Mouse (Mus musculus): ENCODE results near the gene Uts2r. TPM values are rescaled to one million over a fixed set of nuclear protein-coding genes. Genes with fewer than 3 reads are reported as not detected.

Uts2r gene
- polyA plus RNA-seq, 1 experiment = not detected

DNA sequence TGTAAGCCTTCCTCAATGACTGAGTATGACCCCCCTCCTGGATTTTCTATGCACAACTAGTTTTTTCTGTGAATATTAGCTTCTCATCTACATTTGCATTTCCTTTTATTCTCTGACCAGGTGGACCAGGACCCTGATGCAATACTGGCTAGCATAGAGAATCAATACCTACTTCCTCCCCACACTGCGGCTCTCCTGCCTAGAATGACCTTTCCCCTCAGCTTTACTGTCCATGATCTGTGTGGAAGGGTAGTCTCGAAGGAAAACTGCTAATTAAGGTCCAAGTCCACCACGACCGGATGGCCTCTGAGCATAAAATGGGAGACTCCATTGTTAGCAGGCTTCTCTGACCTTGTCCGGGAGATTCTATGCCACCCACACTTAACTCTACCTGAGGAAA lies 22.4 kb upstream of the Uts2r start:
- 84% methylated on average over 5 of the region's 5 CpGs for WGBS
- DNase-seq (ENCODE audit: low read depth in 1 of 2, low spot score in 2 of 2) = no peak
- H3K4me1 ChIP-seq (ENCODE audit: control insufficient read depth, insufficient read depth, insufficient read length) = no peaks in the 10 kb centered on the region
- no peak overlapping the region for H3K4me3 ChIP-seq (ENCODE audit: extremely low read depth, insufficient read depth, insufficient read length)
- H3K36me3 ChIP-seq (ENCODE audit: control insufficient read depth, insufficient read depth, low read length) = no peaks in the 10 kb centered on the region
- no peak for TF ChIP-seq CTCF (IDR thresholded peaks at IDR 0.05; ENCODE audit: extremely low read depth, insufficient read depth, insufficient read length, insufficient replicate concordance)
- TF ChIP-seq POLR2A (IDR thresholded peaks at IDR 0.05; ENCODE audit: low read depth, low read length) = no peak
- H3K27me3 ChIP-seq (ENCODE audit: control insufficient read depth, insufficient read depth, low read length) = no peaks in the 10 kb centered on the region
- no peak overlapping the region for H3K27ac ChIP-seq (ENCODE audit: insufficient read depth, low read length)

DNA sequence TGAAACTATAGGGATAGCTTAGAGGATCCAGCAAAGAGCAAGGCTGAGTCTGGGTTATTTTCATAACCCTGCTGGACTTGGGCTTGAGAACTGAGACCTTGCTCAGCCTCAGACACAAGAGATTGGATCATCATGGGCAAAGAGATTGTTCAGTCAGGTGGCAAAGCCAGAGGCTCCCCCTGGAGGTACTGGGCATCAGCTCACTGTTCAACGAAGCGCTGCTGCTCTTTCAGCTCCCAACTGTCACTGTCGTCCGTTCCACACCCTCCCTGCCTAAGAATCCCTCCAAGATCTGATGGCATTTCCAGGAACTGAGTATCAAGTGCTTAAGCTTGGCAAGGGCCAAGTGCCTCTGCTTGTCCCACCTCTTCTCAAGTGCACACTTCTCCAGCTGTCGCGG lies 21.3 kb upstream of the Uts2r start:
- H3K36me3 ChIP-seq (ENCODE audit: control insufficient read depth, insufficient read depth, low read length) = no peaks in the 10 kb centered on the region
- H3K4me1 ChIP-seq (ENCODE audit: control insufficient read depth, insufficient read depth, insufficient read length) = no peaks in the 10 kb centered on the region
- H3K27ac ChIP-seq (ENCODE audit: insufficient read depth, low read length) = no peak overlapping the region
- no peak for TF ChIP-seq POLR2A (IDR thresholded peaks at IDR 0.05; ENCODE audit: low read depth, low read length)
- no peak for TF ChIP-seq CTCF (IDR thresholded peaks at IDR 0.05; ENCODE audit: extremely low read depth, insufficient read depth, insufficient read length, insufficient replicate concordance)
- H3K4me3 ChIP-seq (ENCODE audit: extremely low read depth, insufficient read depth, insufficient read length) = no peak overlapping the region
- H3K27me3 ChIP-seq (ENCODE audit: control insufficient read depth, insufficient read depth, low read length) = no peaks in the 10 kb centered on the region
- no peak for DNase-seq (ENCODE audit: low read depth in 1 of 2, low spot score in 2 of 2)
- WGBS = 52% methylated on average over 6 of the region's 6 CpGs

DNA sequence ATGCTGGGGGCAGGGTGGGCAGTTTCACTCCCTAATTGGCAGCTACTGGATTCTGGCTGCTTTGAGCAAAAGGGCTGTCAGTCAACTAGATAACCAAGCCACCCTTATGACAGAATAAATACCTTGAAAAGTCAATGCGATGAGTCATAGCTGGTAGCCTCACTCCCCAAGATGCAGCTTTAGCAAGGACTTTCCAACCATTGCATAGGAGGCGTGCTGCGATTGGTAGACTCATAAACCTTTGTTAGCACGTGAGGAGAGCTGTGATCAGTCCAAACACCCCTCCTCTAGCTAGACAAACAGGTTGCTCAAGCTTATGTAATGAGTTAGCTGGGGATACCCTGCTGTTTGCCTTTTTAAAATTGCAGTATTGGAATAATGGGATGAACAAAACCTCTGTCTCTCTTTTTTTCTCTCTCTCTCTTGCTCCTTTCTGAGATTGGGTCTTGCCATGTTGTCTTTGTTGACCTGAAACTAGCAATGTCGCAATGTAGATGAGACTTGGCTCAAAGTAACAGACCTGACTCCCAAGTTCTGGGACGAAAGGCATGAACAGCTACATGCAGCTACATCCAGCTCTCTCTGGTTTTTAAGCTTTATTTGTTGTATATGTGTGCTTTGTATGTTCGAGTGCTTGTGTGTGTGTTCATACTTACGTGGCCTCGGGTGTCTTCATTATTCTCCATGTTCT lies 16.6 kb upstream of the Uts2r start:
- TF ChIP-seq CTCF (IDR thresholded peaks at IDR 0.05; ENCODE audit: extremely low read depth, insufficient read depth, insufficient read length, insufficient replicate concordance) (no peak), POLR2A (IDR thresholded peaks at IDR 0.05; ENCODE audit: low read depth, low read length) (no peak)
- no peak for DNase-seq (ENCODE audit: low read depth in 1 of 2, low spot score in 2 of 2)
- Histone ChIP-seq H3K27ac (ENCODE audit: insufficient read depth, low read length) (no peak overlapping the region), H3K4me3 (ENCODE audit: extremely low read depth, insufficient read depth, insufficient read length) (no peak overlapping the region), H3K4me1 (ENCODE audit: control insufficient read depth, insufficient read depth, insufficient read length) (no peaks in the 10 kb centered on the region), H3K27me3 (ENCODE audit: control insufficient read depth, insufficient read depth, low read length) (no peaks in the 10 kb centered on the region), H3K36me3 (ENCODE audit: control insufficient read depth, insufficient read depth, low read length) (no peaks in the 10 kb centered on the region)
- 87% methylated on average over 9 of the region's 9 CpGs for WGBS

DNA sequence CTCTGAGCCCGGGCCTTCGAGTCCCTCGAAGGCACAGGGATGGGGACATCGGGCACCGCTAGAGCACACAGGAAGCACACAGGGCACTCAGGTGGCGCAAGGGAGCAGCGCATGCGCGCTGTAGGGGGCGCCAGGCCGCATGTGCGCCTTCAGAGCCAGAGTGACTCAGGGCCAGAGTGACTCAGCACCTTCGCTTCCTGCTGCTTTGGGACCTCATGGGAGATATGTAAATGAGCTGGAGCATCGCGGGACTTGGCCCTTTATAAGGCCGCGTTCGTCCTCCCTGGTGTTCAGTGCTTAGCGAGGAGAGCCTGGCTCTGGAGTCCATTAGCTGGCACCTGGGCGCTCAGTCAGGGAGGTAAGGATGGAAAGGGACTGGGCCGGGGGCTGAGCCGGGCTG lies 14.2 kb upstream of the Uts2r start, which contains the start of gene Tex19.1:
Gene Tex19.1 (plus strand): TSS at position 279 of the 400 bp plus-strand sequence.
- H3K4me3 ChIP-seq (ENCODE audit: extremely low read depth, insufficient read depth, insufficient read length) = no peak within 1 kb of the TSS
- WGBS = 96% methylated on average over 22 of the region's 22 CpGs
- no peaks in the 10 kb centered on the region for H3K4me1 ChIP-seq (ENCODE audit: control insufficient read depth, insufficient read depth, insufficient read length)
- no peaks in the 10 kb centered on the region for H3K27me3 ChIP-seq (ENCODE audit: control insufficient read depth, insufficient read depth, low read length)
- no peak for DNase-seq (ENCODE audit: low read depth in 1 of 2, low spot score in 2 of 2)
- H3K27ac ChIP-seq (ENCODE audit: insufficient read depth, low read length) = no peak within 1 kb of the TSS
- TF ChIP-seq POLR2A (IDR thresholded peaks at IDR 0.05; ENCODE audit: low read depth, low read length) (no peak), CTCF (IDR thresholded peaks at IDR 0.05; ENCODE audit: extremely low read depth, insufficient read depth, insufficient read length, insufficient replicate concordance) (no peak)
- no peaks in the 10 kb centered on the region for H3K36me3 ChIP-seq (ENCODE audit: control insufficient read depth, insufficient read depth, low read length)

DNA sequence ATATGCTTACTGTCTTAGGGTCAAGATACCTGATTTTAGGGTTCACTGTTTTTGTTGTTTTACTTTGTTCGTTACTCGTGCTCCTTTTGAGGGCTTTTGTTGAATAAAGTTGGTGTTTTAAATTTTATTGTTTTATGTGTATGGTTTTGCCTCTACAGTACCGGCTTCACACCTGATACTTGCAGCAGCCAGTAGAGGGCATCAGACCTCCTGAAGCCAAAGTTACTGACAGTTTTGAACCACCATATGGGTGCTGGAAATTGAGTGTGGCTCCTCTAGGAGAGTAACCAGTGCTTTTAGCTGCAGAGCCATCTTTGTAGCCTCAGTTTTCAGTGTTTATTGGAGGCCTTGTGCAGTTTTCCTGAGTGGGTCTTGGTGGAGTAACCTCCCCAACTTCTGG lies 11.9 kb upstream of the Uts2r start:
- no peak for DNase-seq (ENCODE audit: low read depth in 1 of 2, low spot score in 2 of 2)
- TF ChIP-seq CTCF (IDR thresholded peaks at IDR 0.05; ENCODE audit: extremely low read depth, insufficient read depth, insufficient read length, insufficient replicate concordance) = peak; percentile 8; the same call in 1 of the 2 replicates
- TF ChIP-seq POLR2A (IDR thresholded peaks at IDR 0.05; ENCODE audit: low read depth, low read length) = no peak
- WGBS = 85% methylated on average over 3 of the region's 3 CpGs
- Histone ChIP-seq H3K27ac (ENCODE audit: insufficient read depth, low read length) (no peak overlapping the region), H3K27me3 (ENCODE audit: control insufficient read depth, insufficient read depth, low read length) (no peaks in the 10 kb centered on the region), H3K4me3 (ENCODE audit: extremely low read depth, insufficient read depth, insufficient read length) (no peak overlapping the region), H3K36me3 (ENCODE audit: control insufficient read depth, insufficient read depth, low read length) (no peaks in the 10 kb centered on the region), H3K4me1 (ENCODE audit: control insufficient read depth, insufficient read depth, insufficient read length) (no peaks in the 10 kb centered on the region)

DNA sequence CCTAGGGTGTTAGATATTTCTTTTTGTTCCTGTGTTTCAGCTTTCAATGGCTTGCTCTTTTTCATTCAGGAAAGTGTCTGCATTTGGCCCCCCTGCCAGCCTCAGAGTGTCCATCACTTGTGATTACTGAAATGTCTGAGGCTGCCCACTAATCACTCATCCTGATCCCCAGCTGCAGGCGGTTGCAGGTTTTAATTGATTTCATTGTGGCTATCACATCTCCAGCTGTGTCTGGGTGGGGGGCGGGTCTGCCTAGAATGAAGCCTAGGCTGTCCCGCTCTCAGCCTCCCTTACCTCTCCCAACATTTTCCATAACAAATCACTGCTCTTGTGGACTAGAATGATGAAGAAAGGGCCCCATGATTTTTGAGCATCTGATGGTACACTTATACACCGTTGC lies 5.9 kb upstream of the Uts2r start:
- H3K4me3 ChIP-seq (ENCODE audit: extremely low read depth, insufficient read depth, insufficient read length) = no peak overlapping the region
- TF ChIP-seq POLR2A (IDR thresholded peaks at IDR 0.05; ENCODE audit: low read depth, low read length) (no peak), CTCF (IDR thresholded peaks at IDR 0.05; ENCODE audit: extremely low read depth, insufficient read depth, insufficient read length, insufficient replicate concordance) (no peak)
- no peak overlapping the region for H3K27ac ChIP-seq (ENCODE audit: insufficient read depth, low read length)
- DNase-seq (ENCODE audit: low read depth in 1 of 2, low spot score in 2 of 2) = no peak
- H3K27me3 ChIP-seq (ENCODE audit: control insufficient read depth, insufficient read depth, low read length) = 0 out of 2 replicates have a peak, but pooled peaks cover 2% of the 10 kb centered on the region
- 75% methylated on average over 4 of the region's 4 CpGs for WGBS
- no peaks in the 10 kb centered on the region for H3K36me3 ChIP-seq (ENCODE audit: control insufficient read depth, insufficient read depth, low read length)
- H3K4me1 ChIP-seq (ENCODE audit: control insufficient read depth, insufficient read depth, insufficient read length) = no peaks in the 10 kb centered on the region

DNA sequence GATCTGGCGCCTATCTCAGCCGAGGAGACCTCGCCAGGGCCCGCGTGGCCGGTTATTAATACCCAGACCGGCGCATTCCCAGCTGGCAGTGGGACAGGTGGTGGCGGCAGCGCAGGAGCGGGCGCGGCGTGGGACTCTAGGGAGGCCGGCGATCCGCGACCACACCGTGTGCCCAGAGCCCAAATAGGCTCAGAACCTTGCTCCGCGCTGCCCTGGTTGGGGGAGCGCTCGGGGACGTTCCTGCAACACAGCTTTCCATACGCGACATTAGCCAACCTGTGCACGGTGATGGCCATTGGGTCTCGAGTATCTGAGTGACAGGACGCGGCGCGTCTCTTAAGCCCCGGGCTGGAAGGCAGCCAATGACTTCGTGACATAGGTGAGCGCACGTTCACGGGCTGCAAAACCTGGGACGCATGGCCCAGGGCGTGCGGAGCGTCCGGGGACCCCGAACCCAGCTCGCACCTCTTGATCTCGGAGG lies 3.6 kb upstream of the Uts2r start:
- no peak overlapping the region for H3K27ac ChIP-seq (ENCODE audit: insufficient read depth, low read length)
- TF ChIP-seq CTCF (IDR thresholded peaks at IDR 0.05; ENCODE audit: extremely low read depth, insufficient read depth, insufficient read length, insufficient replicate concordance) (no peak), POLR2A (IDR thresholded peaks at IDR 0.05; ENCODE audit: low read depth, low read length) (no peak)
- 0 out of 2 replicates have a peak, but pooled peaks cover 2% of the 10 kb centered on the region for H3K27me3 ChIP-seq (ENCODE audit: control insufficient read depth, insufficient read depth, low read length)
- no peak overlapping the region for H3K4me3 ChIP-seq (ENCODE audit: extremely low read depth, insufficient read depth, insufficient read length)
- no peaks in the 10 kb centered on the region for H3K4me1 ChIP-seq (ENCODE audit: control insufficient read depth, insufficient read depth, insufficient read length)
- DNase-seq (ENCODE audit: low read depth in 1 of 2, low spot score in 2 of 2) = no peak
- 7% methylated on average over 45 of the region's 45 CpGs for WGBS
- no peaks in the 10 kb centered on the region for H3K36me3 ChIP-seq (ENCODE audit: control insufficient read depth, insufficient read depth, low read length)

Data from spleen, adult 2 months (tissue).